Mouse (Mus musculus): Measurements from ENCODE around the gene Bmp6.

Gene Bmp6

GRCm38 (mm10) chr13:38513921-38514320, 169.0 kb downstream of the Bmp6 start:
- DNase-seq (ENCODE audit: low read depth, low spot score), result no peak

DNA sequence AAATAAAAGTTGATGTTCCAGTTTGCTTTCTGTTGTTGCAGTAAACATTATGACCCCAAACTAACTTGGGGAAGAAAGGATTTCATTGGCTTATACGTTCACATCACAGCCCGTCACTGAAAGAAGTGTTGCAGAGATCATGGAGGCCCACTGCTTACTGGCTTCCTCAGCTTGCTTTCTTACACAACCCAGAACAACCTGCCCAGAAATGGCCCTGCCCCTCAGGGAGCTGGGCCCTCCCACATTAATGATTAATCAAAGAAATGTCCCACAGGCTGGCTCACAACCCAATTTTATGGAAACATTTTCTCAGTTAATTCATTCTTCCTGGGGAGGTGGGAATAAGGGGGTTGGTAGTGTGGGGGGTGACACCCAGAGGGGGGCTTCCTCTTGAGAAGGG, 170.5 kb downstream of the Bmp6 start:
- no peak for DNase-seq (ENCODE audit: low read depth, low spot score)

GRCm38 (mm10) chr13:38515845-38516244, 170.9 kb downstream of the Bmp6 start:
- DNase-seq (ENCODE audit: low read depth, low spot score), result no peak

- DNase-seq (ENCODE audit: low read depth, low spot score), result no peak
These were observed 171.7 kb downstream of the Bmp6 start for GRCm38 (mm10) chr13:38516582-38516981.

GRCm38 (mm10) chr13:38520299-38520698, 175.4 kb downstream of the Bmp6 start:
- DNase-seq (ENCODE audit: low read depth, low spot score), result no peak

- DNase-seq (ENCODE audit: low read depth, low spot score), result no peak
These were observed 177.2 kb downstream of the Bmp6 start for GRCm38 (mm10) chr13:38522056-38522654.

DNA sequence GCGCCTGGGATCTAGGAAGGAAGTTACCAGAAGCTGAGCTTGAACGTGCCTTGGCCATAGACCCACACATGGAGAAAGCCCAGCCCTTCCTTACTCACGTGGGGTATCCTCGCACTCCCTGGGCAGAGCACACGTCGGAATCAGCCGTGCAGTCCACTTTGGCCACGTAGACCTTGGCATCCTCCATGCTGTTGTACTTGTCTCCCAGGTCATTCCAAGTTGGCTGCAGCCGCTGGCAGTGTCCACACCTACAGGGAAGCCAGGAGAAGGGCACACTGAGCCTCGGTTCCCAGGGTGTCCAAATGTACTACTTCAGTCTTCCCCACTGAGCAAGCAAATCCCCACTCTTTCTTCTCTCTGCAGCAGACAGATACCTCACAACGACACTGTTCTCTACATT, 178.3 kb downstream of the Bmp6 start:
- no peak for DNase-seq (ENCODE audit: low read depth, low spot score)

DNA sequence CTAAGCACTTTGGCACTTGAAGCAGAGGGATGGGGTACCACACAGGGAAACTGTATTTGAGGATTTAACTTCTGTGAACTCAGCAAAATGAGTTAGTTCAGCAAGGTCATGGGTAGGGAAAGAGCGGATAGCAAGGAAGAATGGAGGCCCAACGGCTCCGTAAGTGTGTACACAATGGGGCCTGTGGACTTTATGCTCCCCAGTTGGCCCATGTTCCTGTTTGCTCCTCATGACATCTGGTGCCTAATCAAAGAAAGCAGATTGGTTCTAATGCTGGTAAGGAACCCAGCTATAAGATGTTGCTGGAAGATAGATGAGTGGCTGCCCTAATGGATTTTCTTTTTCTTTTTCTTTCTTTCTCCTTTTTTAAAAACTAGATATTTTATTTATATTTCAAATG, 180.4 kb downstream of the Bmp6 start:
- no peak for DNase-seq (ENCODE audit: low read depth, low spot score)

DNA sequence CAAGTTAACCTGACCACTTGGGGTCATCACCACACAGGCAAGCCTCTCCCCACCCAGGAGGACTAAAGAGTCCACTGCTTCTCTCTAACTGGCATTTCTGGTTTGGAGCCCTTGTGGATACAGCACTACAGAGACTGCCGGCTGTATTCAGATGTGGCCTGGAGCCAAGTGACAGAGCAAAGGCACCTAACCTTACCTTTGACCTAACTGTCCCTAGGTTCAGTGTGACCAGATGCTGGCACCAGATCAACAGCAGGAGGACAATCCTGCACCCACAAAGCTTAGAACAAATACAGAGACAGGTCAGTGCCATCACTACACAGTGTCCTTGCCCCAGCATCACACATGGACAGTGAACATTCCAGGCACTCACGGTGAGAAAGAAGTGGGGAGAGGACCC, 181.2 kb downstream of the Bmp6 start:
- DNase-seq (ENCODE audit: low read depth, low spot score), result no peak

DNA sequence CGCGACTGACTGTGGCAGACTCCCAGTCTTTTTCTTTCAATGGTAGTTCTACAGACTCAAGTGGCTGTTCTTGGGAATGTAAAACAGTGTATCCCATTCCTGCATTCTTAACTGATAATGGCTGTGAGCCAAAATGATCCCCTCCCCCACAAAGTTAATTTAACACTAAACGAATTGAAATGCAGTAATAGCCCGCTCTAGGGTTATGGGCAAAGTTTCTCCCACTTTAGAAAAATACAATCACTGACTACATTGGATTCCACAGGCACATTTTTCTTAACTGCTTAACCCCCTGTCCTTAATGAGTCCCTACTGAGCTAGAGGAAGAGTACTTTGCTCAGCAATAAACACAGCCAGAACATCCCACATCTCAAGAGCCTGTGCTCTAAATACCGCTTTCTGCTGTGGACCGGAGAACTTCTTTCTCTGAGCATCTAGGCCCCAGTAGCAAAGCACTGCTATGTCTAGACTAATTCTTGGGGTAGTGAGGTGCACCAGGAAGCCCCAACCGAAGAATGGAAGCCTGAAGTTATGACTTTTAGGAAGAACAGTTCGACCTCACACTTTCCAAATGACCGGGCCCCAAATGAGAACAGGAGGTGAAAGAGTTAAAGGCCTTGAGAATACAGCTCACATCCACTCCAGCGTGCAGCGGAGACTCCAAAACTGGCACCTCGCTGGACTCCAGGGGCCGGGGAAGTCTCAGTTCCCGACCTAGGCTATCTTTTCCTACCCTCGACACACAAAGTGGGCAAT, 182.3 kb downstream of the Bmp6 start:
- DNase-seq (ENCODE audit: low read depth, low spot score), result peak; percentile 10

DNA sequence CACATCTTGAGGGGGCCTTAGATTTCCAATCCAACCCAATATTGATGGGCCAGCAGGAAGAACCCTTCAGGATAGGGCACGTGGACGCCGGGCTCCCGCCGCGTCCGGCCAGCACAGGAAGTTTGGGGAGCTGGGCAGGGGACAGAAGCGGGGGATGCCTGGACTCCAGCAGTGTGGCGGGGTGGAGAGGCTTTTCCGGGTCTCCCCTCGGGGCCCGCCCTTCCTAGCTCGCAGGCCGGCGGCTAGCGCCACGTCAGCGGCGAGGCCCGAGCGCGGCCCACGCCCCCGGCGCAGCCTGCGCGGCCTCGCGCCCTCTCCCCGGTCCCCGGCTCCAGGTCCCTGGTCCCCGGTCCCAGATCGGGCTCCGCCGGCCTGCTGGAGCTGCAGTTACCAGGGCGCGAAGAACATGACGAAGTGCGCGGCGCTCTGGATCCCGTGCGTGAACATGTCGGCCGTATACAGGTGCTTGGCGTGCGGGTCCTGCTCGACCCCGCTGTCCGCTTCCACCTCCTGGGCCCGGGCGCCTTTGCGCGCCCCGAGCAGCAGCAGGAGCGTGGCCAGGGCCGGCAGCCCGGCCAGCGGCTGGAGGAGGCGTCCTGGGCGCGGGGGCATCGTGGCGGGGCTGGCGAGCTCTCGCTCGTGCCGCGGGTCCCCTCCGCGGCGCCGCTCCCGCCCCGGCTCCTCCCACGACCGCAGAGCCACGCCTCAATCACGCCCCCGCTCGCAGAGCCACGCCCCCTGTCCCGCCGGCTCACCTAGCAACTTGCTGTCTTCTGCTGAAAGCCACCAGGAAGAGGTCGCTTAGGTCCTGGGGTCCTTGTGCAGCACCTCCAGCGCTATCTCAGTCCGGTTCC, 183.1 kb downstream of the Bmp6 start:
- peak; percentile 26 for DNase-seq (ENCODE audit: low read depth, low spot score)

GRCm38 (mm10) chr13:38528687-38529294, 183.9 kb downstream of the Bmp6 start, which contains the start of gene Txndc5:
TSS of gene Txndc5 (minus strand) at chr13:38528824.
- DNase-seq (ENCODE audit: low read depth, low spot score), result no peak

DNA sequence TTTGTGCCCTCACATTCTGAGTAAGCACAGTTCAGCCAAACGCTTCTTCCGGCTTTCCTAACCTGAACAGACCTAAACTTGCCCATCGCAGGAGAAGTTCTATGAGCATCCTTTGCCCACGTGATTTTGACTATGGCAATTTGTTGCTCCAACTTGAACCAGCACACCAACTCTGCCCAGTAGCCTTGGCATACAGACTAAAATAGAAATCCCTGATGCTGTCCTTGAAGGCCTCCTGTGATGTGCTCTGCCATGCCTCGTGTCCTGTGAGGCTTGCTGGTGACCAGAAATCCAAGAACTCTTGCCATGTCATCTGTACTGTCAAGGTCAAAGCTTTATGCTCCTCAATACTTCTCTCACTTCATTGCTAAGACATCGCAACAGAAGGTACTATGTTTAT, 184.7 kb downstream of the Bmp6 start:
- no peak for DNase-seq (ENCODE audit: low read depth, low spot score)

GRCm38 (mm10) chr13:38531498-38531897, 186.6 kb downstream of the Bmp6 start:
- no peak for DNase-seq (ENCODE audit: low read depth, low spot score)

DNA sequence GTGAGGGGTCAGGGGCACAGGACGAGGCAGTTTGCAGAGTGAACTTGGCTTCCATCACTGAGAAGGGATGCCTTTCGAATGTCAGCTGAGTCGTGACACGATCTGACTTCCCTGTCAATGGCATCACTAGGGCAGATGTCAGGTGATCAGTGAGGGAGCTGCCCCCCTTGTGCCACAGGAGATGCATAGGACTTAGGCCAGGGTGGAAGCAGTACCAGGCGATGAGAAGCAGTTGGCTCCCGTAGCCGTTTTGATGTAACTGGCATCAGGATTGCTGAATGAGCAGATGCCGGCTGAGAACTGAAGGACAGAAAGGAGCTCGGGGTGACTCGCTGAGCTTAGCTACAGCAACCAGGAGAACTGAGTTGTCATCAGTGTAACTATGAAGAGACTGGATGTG, 188.6 kb downstream of the Bmp6 start:
- DNase-seq (ENCODE audit: low read depth, low spot score), result no peak

- no peak for DNase-seq (ENCODE audit: low read depth, low spot score)
These were observed 189.1 kb downstream of the Bmp6 start for GRCm38 (mm10) chr13:38534016-38534415.

DNA sequence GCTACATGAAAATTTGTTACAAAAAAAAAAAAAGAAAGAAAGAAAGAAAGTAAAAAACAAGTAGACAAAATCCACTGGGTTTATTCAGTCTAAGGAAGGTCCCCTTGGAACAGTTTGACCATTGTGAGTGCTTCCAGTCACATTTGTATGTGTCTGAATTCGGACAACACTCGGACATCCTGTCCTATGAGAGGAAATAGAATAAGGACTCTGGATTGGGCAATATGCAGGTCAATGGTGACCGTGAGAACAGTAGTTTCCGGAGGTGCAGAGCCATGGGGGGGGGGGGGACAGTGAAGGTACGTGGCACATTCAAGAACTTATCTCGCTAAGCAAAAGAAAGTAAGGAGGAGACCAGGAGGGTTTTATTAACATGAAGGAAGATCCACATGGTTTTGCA, 189.8 kb downstream of the Bmp6 start:
- DNase-seq (ENCODE audit: low read depth, low spot score), result no peak

DNA sequence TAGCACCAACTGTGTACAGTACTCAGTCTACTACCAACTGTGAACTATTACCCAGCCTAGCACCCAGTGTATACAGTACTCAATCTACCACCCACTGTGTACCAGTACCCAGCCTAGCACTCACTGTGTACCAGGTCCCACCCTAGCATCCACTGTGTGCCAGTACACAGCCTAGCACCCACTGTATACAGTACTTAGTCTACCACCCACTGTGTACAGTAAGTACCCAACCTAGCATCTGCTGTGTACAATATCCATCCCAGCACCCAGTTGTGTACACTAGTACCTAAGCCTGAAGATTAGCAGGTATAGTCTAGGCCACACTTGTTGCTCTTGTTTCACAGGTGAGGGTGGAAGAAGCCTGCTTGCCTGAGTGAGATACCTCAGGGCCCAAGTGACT, 192.6 kb downstream of the Bmp6 start:
- DNase-seq (ENCODE audit: low read depth, low spot score), result no peak

DNA sequence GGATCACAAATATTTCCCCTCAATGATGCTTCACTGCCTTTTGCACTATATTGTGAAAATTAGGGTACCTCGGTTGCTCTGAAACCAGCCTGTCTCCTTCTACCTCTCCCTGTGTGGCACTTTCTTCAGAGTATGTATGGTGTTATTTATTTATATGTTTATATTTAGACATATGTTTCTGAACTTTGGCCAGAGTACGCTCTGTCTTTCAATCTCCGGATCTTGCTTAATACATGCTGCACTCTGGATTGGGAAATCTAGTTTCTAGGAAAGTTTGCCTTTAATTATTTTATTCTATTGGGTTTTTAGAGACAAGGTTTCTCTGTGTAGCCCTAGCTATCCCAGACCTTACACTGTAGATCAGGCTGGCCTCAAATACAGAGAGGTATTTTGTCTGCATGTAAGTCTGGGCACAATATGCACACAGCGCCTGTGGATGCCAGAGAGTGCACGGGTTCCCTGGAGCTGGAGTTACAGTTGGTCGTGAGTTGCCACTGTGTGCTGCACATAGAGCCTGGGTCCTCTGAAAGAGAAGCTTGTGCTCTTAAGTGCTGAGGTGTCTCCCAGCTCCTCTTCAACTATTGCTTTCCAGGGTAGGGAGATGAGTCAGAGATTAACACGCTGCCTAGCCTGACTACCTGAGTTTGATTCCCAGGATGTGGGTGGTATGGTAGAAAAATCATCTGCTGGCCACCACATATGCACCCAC, 194.4 kb downstream of the Bmp6 start:
- DNase-seq (ENCODE audit: low read depth, low spot score), result no peak

DNA sequence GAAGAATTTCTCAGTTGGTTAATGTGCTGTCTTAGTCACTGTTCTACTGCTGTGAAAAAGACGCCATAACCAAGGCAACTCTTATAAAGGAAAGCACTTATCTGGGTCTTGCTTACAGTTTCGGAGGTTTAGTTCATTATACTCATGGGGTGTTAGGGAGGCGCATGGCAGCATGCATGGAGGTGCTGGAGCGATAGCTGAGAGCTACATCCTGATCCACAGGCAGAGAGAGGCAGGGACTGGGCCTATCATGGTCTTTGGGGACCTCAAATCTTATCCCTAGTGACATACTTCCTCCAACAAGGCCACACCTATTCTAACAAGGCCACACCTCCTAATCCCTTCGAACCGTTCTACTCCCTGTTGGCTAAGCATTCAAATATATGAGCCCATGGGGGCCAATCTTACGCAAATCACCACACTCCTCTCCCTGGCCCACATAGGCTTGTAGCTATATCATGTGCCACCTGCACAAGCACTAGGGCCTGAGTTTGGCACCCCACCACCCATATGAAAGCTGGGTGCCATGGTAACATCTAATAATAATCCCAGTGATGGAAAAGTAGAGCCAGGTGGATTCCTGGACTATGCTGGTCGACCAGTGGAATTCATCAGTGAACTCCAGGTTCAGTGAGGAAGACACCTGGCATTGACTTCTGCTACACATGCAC, 198.7 kb downstream of the Bmp6 start:
- DNase-seq (ENCODE audit: low read depth, low spot score), result no peak

Data from telencephalon, adult 2 months (tissue).